Mouse (Mus musculus): ENCODE results near the gene Zfp383.

DNA sequence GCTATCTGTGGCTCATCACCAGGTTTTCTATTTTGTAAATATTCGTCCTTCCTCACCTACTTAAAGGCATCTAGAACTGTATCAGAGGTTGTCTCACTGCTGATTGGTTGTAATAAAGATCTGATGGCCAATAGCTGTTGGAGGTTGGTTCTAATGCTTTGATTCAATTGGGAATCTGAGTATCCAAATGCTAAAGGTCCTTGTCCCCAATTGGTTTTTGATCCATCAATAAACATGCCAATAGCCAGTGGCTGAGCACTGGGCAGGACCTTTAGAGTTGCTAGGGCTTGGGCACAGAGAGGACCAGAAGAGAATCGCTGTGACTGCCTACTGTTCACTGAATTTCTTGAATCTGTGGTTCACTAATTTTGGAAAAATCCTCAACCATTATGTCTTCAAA, 35.7 kb downstream of the Zfp383 start:
- no peak for TF ChIP-seq CTCF (IDR thresholded peaks at IDR 0.05; ENCODE audit: insufficient read depth, low read depth, low read length)
- no peak for TF ChIP-seq POLR2A (IDR thresholded peaks at IDR 0.05; ENCODE audit: insufficient read depth, low read depth, low read length)

Data from olfactory bulb, adult 2 months (tissue).